Mouse (Mus musculus): ENCODE measurements around the gene Thap3. TPM values are rescaled to one million over a fixed set of nuclear protein-coding genes. Genes with fewer than 3 reads are reported as not detected.

Gene Thap3
- polyA plus RNA-seq, 1 experiment from 2014 or later: 37.8 TPM

GRCm38 (mm10) chr4:151994228-151995171 lies 5.7 kb upstream of the Thap3 start:
- Histone ChIP-seq H3K27ac (replicated peaks) (peak overlapping the region; percentile 81), H3K9ac (replicated peaks) (peak overlapping the region; percentile 90), H3K27me3 (replicated peaks) (no peaks in the 10 kb centered on the region), H3K36me3 (peaks cover 32% of the 10 kb centered on the region), H3K9me3 (replicated peaks) (no peaks in the 10 kb centered on the region), H3K4me3 (replicated peaks) (peak overlapping the region; percentile 98), H3K4me1 (peaks cover 30% of the 10 kb centered on the region), H3K4me2 (peak overlapping the region; percentile 90)
- WGBS: 1% methylated on average over 59 of the region's 61 CpGs
- ATAC-seq (ENCODE audit: low FRiP score): no peak

DNA sequence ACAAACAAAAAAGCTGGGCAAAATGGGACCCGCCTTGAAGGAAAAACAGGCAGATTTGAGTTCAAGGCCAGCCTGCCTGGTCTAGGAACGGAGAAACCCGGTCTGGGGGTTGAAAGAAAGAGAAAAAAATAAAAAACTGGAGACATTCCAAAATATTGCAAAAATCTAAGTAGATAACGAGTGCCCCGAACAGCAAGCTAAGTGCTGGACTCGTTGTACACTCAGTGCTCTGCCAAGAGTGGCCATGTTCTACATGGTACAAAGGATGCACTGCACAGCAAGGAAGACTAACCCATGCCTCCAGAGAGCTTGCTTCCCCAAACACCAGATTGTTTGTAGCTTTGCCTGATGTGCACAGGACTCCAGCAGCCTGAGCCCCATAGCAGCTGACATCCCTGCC lies 4.2 kb upstream of the Thap3 start:
- 91% methylated on average over 6 of the region's 6 CpGs for WGBS
- no peak overlapping the region for H3K27ac ChIP-seq (replicated peaks)
- peaks cover 35% of the 10 kb centered on the region for H3K4me1 ChIP-seq
- no peak overlapping the region for H3K9ac ChIP-seq (replicated peaks)
- H3K36me3 ChIP-seq: peaks cover 32% of the 10 kb centered on the region
- H3K4me3 ChIP-seq (replicated peaks): no peak overlapping the region
- H3K27me3 ChIP-seq (replicated peaks): no peaks in the 10 kb centered on the region
- no peak for ATAC-seq (ENCODE audit: low FRiP score)
- H3K9me3 ChIP-seq (replicated peaks): no peaks in the 10 kb centered on the region
- H3K4me2 ChIP-seq: peak overlapping the region; percentile 90; the same call in 1 of the 2 replicates

DNA sequence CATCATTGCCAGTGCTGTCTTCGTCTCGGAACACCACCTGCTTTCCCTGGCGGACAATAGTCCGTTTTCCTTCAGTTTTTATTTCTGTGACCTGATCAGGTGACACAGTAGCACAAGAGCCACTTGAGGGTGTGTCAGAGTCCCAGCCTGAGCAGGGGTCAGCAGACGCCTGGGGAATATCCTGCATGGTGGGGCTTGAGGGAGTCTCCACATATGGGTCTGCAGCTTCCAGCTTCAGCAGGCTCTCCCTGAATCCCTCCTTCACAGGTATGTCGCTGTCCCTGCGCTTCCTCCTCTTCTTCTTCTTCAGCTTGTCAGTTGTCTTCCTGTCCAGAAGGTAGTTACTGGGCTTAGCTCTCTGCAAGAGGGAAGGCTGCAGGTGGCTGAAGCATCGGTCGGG lies 3.3 kb upstream of the Thap3 start:
- no peak overlapping the region for H3K27ac ChIP-seq (replicated peaks)
- H3K9ac ChIP-seq (replicated peaks): no peak overlapping the region
- no peak overlapping the region for H3K4me3 ChIP-seq (replicated peaks)
- H3K36me3 ChIP-seq: peaks cover 32% of the 10 kb centered on the region
- 95% methylated on average over 9 of the region's 9 CpGs for WGBS
- no peak overlapping the region for H3K4me2 ChIP-seq
- no peak for ATAC-seq (ENCODE audit: low FRiP score)
- H3K9me3 ChIP-seq (replicated peaks): no peaks in the 10 kb centered on the region
- H3K27me3 ChIP-seq (replicated peaks): no peaks in the 10 kb centered on the region
- peaks cover 37% of the 10 kb centered on the region for H3K4me1 ChIP-seq

- Histone ChIP-seq H3K27ac (replicated peaks) (peak overlapping the region; percentile 87), H3K9me3 (replicated peaks) (no peaks in the 10 kb centered on the region), H3K4me2 (peak overlapping the region; percentile 77), H3K4me1 (peaks cover 40% of the 10 kb centered on the region), H3K4me3 (replicated peaks) (peak overlapping the region; percentile 87), H3K36me3 (peaks cover 32% of the 10 kb centered on the region), H3K9ac (replicated peaks) (peak overlapping the region; percentile 92), H3K27me3 (replicated peaks) (no peaks in the 10 kb centered on the region)
- ATAC-seq (ENCODE audit: low FRiP score): peak; percentile 3; the same call in 1 of the 2 replicates
- WGBS: 33% methylated on average over 6 of the region's 6 CpGs
Observed at GRCm38 (mm10) chr4:151989110-151989488, 302 bp upstream of the Thap3 start.

- H3K4me1 ChIP-seq: peaks cover 29% of the 10 kb centered on the region
- H3K9me3 ChIP-seq (replicated peaks): no peaks in the 10 kb centered on the region
- peak overlapping the region; percentile 87 for H3K4me3 ChIP-seq (replicated peaks)
- peaks cover 37% of the 10 kb centered on the region for H3K36me3 ChIP-seq
- 27% methylated on average over 10 of the region's 10 CpGs for WGBS
- no peaks in the 10 kb centered on the region for H3K27me3 ChIP-seq (replicated peaks)
- ATAC-seq (ENCODE audit: low FRiP score): no peak
- H3K9ac ChIP-seq (replicated peaks): peak overlapping the region; percentile 92
- H3K27ac ChIP-seq (replicated peaks): peak overlapping the region; percentile 87
- peak overlapping the region; percentile 77 for H3K4me2 ChIP-seq
Observed at GRCm38 (mm10) chr4:151988014-151988341, 819 bp downstream of the Thap3 start.

GRCm38 (mm10) chr4:151986650-151987049 lies 2.1 kb downstream of the Thap3 start:
- no peak overlapping the region for H3K27ac ChIP-seq (replicated peaks)
- H3K4me2 ChIP-seq: peak overlapping the region; percentile 6; the same call in 1 of the 2 replicates
- no peaks in the 10 kb centered on the region for H3K27me3 ChIP-seq (replicated peaks)
- H3K9ac ChIP-seq (replicated peaks): no peak overlapping the region
- H3K4me1 ChIP-seq: peaks cover 29% of the 10 kb centered on the region
- no peak for ATAC-seq (ENCODE audit: low FRiP score)
- H3K4me3 ChIP-seq (replicated peaks): no peak overlapping the region
- no peaks in the 10 kb centered on the region for H3K9me3 ChIP-seq (replicated peaks)
- 63% methylated on average over 8 of the region's 8 CpGs for WGBS
- peaks cover 33% of the 10 kb centered on the region for H3K36me3 ChIP-seq

GRCm38 (mm10) chr4:151985886-151986285 lies 2.9 kb downstream of the Thap3 start:
- 26% methylated on average over 10 of the region's 10 CpGs for WGBS
- no peak overlapping the region for H3K4me3 ChIP-seq (replicated peaks)
- no peaks in the 10 kb centered on the region for H3K27me3 ChIP-seq (replicated peaks)
- H3K4me1 ChIP-seq: peaks cover 32% of the 10 kb centered on the region
- peaks cover 29% of the 10 kb centered on the region for H3K36me3 ChIP-seq
- no peak for ATAC-seq (ENCODE audit: low FRiP score)
- no peak overlapping the region for H3K4me2 ChIP-seq
- H3K9me3 ChIP-seq (replicated peaks): no peaks in the 10 kb centered on the region
- H3K27ac ChIP-seq (replicated peaks): no peak overlapping the region
- 0 out of 2 replicates have a peak overlapping the region, but pooled peaks have one; percentile 26 for H3K9ac ChIP-seq (replicated peaks)

- Histone ChIP-seq H3K27ac (replicated peaks) (no peak overlapping the region), H3K4me1 (peaks cover 28% of the 10 kb centered on the region), H3K4me3 (replicated peaks) (no peak overlapping the region), H3K4me2 (no peak overlapping the region), H3K9ac (replicated peaks) (no peak overlapping the region), H3K27me3 (replicated peaks) (no peaks in the 10 kb centered on the region), H3K9me3 (replicated peaks) (no peaks in the 10 kb centered on the region), H3K36me3 (peaks cover 25% of the 10 kb centered on the region)
- WGBS: 43% methylated on average over 8 of the region's 9 CpGs
- no peak for ATAC-seq (ENCODE audit: low FRiP score)
Observed at GRCm38 (mm10) chr4:151983560-151983959, 5.2 kb downstream of the Thap3 start.

DNA sequence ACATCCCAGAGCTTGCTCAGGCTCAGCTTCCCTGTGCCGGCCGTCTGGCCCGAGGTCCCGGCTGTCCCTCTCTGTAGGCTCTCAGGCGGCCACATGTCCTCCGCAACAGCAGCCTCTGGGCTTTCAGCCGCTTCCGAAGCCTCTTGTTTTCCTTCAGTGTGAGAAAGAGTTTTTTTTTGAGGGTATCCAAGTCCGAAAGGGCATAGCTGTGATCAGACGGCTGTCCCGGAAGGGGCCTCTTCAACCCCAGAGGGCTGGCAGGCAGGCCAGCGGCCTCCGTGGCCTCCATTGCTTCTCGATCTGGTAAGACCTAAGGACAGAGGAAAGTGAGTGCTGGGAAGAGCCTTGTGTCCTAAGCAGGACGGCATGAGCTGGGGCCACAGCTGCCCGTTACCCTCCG lies 5.8 kb downstream of the Thap3 start:
- Histone ChIP-seq H3K27me3 (replicated peaks) (no peaks in the 10 kb centered on the region), H3K4me1 (peaks cover 28% of the 10 kb centered on the region), H3K4me3 (replicated peaks) (no peak overlapping the region), H3K4me2 (no peak overlapping the region), H3K9ac (replicated peaks) (no peak overlapping the region), H3K9me3 (replicated peaks) (no peaks in the 10 kb centered on the region), H3K27ac (replicated peaks) (no peak overlapping the region), H3K36me3 (peaks cover 25% of the 10 kb centered on the region)
- no peak for ATAC-seq (ENCODE audit: low FRiP score)
- 74% methylated on average over 17 of the region's 17 CpGs for WGBS

DNA sequence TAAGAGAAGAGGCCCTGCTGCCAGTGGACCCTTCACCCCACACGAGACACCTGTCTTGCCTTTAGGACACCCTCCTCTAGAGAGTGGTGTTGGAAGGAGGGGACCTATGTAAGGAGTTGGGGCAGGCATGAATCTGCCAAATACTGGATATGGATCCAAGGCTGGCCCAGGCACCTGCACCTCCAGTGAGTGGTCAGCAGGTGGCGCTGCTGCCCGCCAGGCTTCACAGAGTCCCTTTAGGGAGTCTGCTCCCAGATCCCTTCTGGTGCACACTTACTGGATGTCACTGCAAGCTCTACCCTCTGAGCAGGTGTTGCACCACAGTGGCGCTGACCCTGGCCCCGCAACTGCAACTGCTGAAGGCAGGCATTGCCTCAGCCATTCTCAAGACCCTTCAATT lies 7.4 kb downstream of the Thap3 start:
- Histone ChIP-seq H3K9me3 (replicated peaks) (no peaks in the 10 kb centered on the region), H3K36me3 (peaks cover 31% of the 10 kb centered on the region), H3K27ac (replicated peaks) (no peak overlapping the region; the same call in 1 of the 2 replicates), H3K4me2 (no peak overlapping the region), H3K9ac (replicated peaks) (no peak overlapping the region), H3K27me3 (replicated peaks) (no peaks in the 10 kb centered on the region), H3K4me1 (peaks cover 14% of the 10 kb centered on the region), H3K4me3 (replicated peaks) (no peak overlapping the region)
- ATAC-seq (ENCODE audit: low FRiP score): peak; percentile 58; the same call in 1 of the 2 replicates
- WGBS: 9% methylated on average over 5 of the region's 5 CpGs

DNA sequence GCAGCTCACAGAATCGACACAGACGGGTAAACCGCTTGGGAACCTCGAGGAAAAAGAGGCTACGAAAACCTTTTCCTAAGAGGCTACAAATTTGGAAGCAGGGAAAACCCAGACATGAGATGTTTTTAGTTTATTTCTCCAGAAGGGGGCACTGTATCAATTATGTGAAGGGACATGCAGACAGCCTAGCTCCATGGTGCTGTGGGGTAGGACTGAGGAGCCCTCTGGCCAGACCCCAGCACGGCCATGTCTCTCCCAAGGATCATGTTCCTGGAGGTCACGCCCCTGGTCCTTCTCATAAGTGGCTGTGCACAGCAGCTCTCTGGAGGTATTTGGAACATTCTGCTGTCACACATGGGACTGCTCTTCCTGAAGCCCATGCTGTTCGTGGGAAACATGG lies 8.1 kb downstream of the Thap3 start:
- H3K36me3 ChIP-seq: peaks cover 34% of the 10 kb centered on the region
- no peaks in the 10 kb centered on the region for H3K27me3 ChIP-seq (replicated peaks)
- H3K4me2 ChIP-seq: no peak overlapping the region
- H3K9ac ChIP-seq (replicated peaks): no peak overlapping the region
- H3K4me3 ChIP-seq (replicated peaks): no peak overlapping the region
- H3K9me3 ChIP-seq (replicated peaks): no peaks in the 10 kb centered on the region
- no peak for ATAC-seq (ENCODE audit: low FRiP score)
- H3K27ac ChIP-seq (replicated peaks): no peak overlapping the region
- WGBS: 78% methylated on average over 8 of the region's 8 CpGs
- peaks cover 7% of the 10 kb centered on the region for H3K4me1 ChIP-seq

GRCm38 (mm10) chr4:151977748-151978147 lies 11.0 kb downstream of the Thap3 start:
- peaks cover 50% of the 10 kb centered on the region for H3K36me3 ChIP-seq
- WGBS: 42% methylated on average over 10 of the region's 10 CpGs
- H3K9me3 ChIP-seq (replicated peaks): no peaks in the 10 kb centered on the region
- H3K4me2 ChIP-seq: no peak overlapping the region
- H3K4me1 ChIP-seq: peaks cover 6% of the 10 kb centered on the region
- H3K4me3 ChIP-seq (replicated peaks): no peak overlapping the region
- no peaks in the 10 kb centered on the region for H3K27me3 ChIP-seq (replicated peaks)
- H3K9ac ChIP-seq (replicated peaks): no peak overlapping the region
- 0 out of 2 replicates have a peak, but pooled peaks have one; percentile 18 for ATAC-seq (ENCODE audit: low FRiP score)
- peak overlapping the region; percentile 58 for H3K27ac ChIP-seq (replicated peaks)

Data from neural tube, embryonic 15.5 days (tissue).